Mouse (Mus musculus) heart, embryonic 14.5 days (tissue): ENCODE results near the gene Cntn3. TPM values are rescaled to one million over a fixed set of nuclear protein-coding genes. Genes with fewer than 3 reads are reported as not detected.

Experiments used
- ATAC-seq: fragments of 200-750 bp; cut with Nextera tagmentation; 2 replicates; pipeline ENCODE4 v1.8.0; 2017; ENCODE audit warnings: low read depth, moderate TSS enrichment; ENCODE audit not compliant: insufficient number of reproducible peaks, insufficient read depth, low FRiP score
- H3K27ac ChIP-seq, 2 experiments: fragments of 200-500 bp in 1 of 2; fragments of 300-500 bp in 1 of 2; sonication (generic) in 1 of 2; replicated peaks in 1 of 2; 2 replicates each; pipeline ENCODE4 v1.5.1; 2012 to 2014; ENCODE audit warnings: low read depth in 2 of 2, low read length in 2 of 2, control low read depth in 1 of 2, mild to moderate bottlenecking in 1 of 2, mixed read lengths in 1 of 2; ENCODE audit not compliant: control insufficient read depth in 1 of 2, insufficient read depth in 1 of 2
- H3K27me3 ChIP-seq: fragments of 300-500 bp; sonication (generic); 2 replicates; pipeline ENCODE4 v1.6.1; 2014; ENCODE audit warnings: mild to moderate bottlenecking, low read length, control low read depth; ENCODE audit not compliant: control insufficient read depth, insufficient read depth
- H3K36me3 ChIP-seq: fragments of 300-500 bp; sonication (generic); 2 replicates; pipeline ENCODE4 v1.6.1; 2014; ENCODE audit warnings: mild to moderate bottlenecking, control low read depth, low read length, mixed read lengths; ENCODE audit not compliant: control insufficient read depth, insufficient read depth
- H3K4me1 ChIP-seq, 2 experiments: fragments of 200-500 bp in 1 of 2; fragments of 300-500 bp in 1 of 2; sonication (generic) in 1 of 2; 2 replicates each; pipeline ENCODE4 v1.6.1; 2012 to 2014; ENCODE audit warnings: low read length in 2 of 2, control low read depth in 1 of 2, mixed read lengths in 1 of 2; ENCODE audit not compliant: control insufficient read depth in 2 of 2, insufficient read depth in 2 of 2
- H3K4me2 ChIP-seq: fragments of 300-500 bp; sonication (generic); 2 replicates; pipeline ENCODE4 v1.6.1; 2014; ENCODE audit warnings: mild to moderate bottlenecking, low read length
- H3K4me3 ChIP-seq, 2 experiments: fragments of 200-500 bp in 1 of 2; fragments of 300-500 bp in 1 of 2; sonication (generic) in 1 of 2; 2 replicates each; pipeline ENCODE4 v1.5.1; 2012 to 2014; ENCODE audit warnings: low read length in 2 of 2, mild to moderate bottlenecking in 2 of 2, control low read depth in 1 of 2, low read depth in 1 of 2, moderate library complexity in 1 of 2; ENCODE audit not compliant: control insufficient read depth in 1 of 2, insufficient read depth in 1 of 2
- H3K9ac ChIP-seq: fragments of 300-500 bp; sonication (generic); 2 replicates; pipeline ENCODE4 v1.6.1; 2014; ENCODE audit warnings: mild to moderate bottlenecking, low read length
- H3K9me3 ChIP-seq: fragments of 300-500 bp; sonication (generic); 2 replicates; pipeline ENCODE4 v1.6.1; 2016; ENCODE audit warnings: low read length, control low read depth; ENCODE audit not compliant: control insufficient read depth
- WGBS: fragments of 180-500 bp; shearing (Covaris S2); extraction: QIAGEN DNeasy Blood & Tissue Kit; methylation state at CpG from one replicate; pipeline ENCODE4 v1.1.7; 2014; 5-methylcytosine and 5-hydroxymethylcytosine counted together
- polyA plus RNA-seq: library from polyadenylated mRNA; unstranded; fragments of >200 nt; fragmentation: Nextera tagmentation; extraction: Ambion mirVana; gene quantifications from 2 replicates; pipeline ENCODE4 v1.2.1, GENCODE M21; 2014

Cntn3 gene
- polyA plus RNA-seq, 1 experiment from 2014 or later, result 0.38 TPM

GRCm38 (mm10) chr6:102478320-102479080 lies 94.4 kb downstream of the Cntn3 start:
- no peak overlapping the region for H3K9ac ChIP-seq
- H3K36me3 ChIP-seq, result no peaks in the 10 kb centered on the region
- no peak overlapping the region for H3K4me3 ChIP-seq
- H3K4me2 ChIP-seq, result no peak overlapping the region
- no peak overlapping the region for H3K27ac ChIP-seq
- ATAC-seq, result no peak
- H3K27me3 ChIP-seq, result no peaks in the 10 kb centered on the region
- H3K9me3 ChIP-seq, result no peaks in the 10 kb centered on the region
- WGBS, result 69% methylated on average over 8 of the region's 8 CpGs
- no peaks in the 10 kb centered on the region for H3K4me1 ChIP-seq

DNA sequence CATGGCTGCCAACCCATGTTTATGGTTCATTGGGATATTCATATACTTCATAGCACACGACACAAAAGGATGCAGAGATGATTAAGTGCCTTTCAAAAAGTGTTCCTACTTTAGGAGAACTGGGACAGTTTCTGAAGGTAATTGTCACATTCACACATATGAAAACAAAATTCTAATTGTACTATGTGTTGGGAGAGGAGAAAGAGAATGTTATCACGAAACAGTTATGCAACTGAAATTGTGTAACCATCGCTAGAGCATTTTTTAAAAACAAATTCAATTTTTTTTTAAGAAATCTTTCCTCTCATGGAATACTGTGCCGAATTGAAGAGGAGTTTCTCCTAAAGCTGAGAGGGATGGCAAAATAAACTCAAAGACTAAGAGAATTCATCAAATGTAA lies 134.5 kb downstream of the Cntn3 start:
- no peak overlapping the region for H3K27ac ChIP-seq
- no peak overlapping the region for H3K9ac ChIP-seq
- no peak for ATAC-seq
- H3K4me2 ChIP-seq, result no peak overlapping the region
- H3K4me1 ChIP-seq, result no peaks in the 10 kb centered on the region
- H3K9me3 ChIP-seq, result no peaks in the 10 kb centered on the region
- no peak overlapping the region for H3K4me3 ChIP-seq
- 76% methylated on average over 4 of the region's 4 CpGs for WGBS
- no peaks in the 10 kb centered on the region for H3K27me3 ChIP-seq
- no peaks in the 10 kb centered on the region for H3K36me3 ChIP-seq

- Histone ChIP-seq H3K9me3 (no peaks in the 10 kb centered on the region), H3K36me3 (no peaks in the 10 kb centered on the region), H3K4me3 (no peak overlapping the region), H3K4me2 (no peak overlapping the region), H3K27me3 (no peaks in the 10 kb centered on the region), H3K9ac (no peak overlapping the region), H3K27ac (no peak overlapping the region), H3K4me1 (no peaks in the 10 kb centered on the region)
- WGBS, result 53% methylated on average over 1 of the region's 1 CpGs
- ATAC-seq, result no peak
Measured at GRCm38 (mm10) chr6:102427549-102427948, 145.4 kb downstream of the Cntn3 start.

DNA sequence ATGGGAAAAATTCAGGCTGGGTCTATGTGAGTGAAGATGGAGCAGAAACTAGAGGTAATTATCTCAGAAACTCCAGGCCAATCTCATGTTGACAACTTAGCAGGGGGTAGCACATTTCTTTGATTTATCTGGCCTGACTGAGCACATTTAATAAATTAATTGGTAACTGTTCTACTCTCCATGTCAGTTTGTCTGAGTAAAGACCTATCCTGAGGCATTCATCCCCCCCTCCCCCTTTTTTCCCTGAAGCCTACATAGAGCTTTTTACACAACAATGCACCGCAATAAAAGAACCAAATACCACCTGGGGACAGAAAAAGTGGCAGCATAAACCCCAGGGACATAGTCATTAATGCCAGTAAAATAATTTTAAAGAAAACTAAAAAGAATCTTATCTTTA lies 151.1 kb downstream of the Cntn3 start:
- Histone ChIP-seq H3K4me3 (no peak overlapping the region), H3K4me2 (no peak overlapping the region), H3K36me3 (no peaks in the 10 kb centered on the region), H3K27ac (no peak overlapping the region), H3K9me3 (no peaks in the 10 kb centered on the region), H3K27me3 (no peaks in the 10 kb centered on the region), H3K9ac (no peak overlapping the region), H3K4me1 (no peaks in the 10 kb centered on the region)
- 50% methylated on average over 1 of the region's 1 CpGs for WGBS
- no peak for ATAC-seq

GRCm38 (mm10) chr6:102388590-102388989 lies 184.3 kb downstream of the Cntn3 start:
- no peaks in the 10 kb centered on the region for H3K4me1 ChIP-seq
- 78% methylated on average over 4 of the region's 4 CpGs for WGBS
- no peak overlapping the region for H3K4me2 ChIP-seq
- H3K27me3 ChIP-seq, result no peaks in the 10 kb centered on the region
- no peak overlapping the region for H3K9ac ChIP-seq
- ATAC-seq, result no peak
- H3K27ac ChIP-seq, result no peak overlapping the region
- H3K36me3 ChIP-seq, result no peaks in the 10 kb centered on the region
- H3K4me3 ChIP-seq, result no peak overlapping the region
- H3K9me3 ChIP-seq, result no peaks in the 10 kb centered on the region

DNA sequence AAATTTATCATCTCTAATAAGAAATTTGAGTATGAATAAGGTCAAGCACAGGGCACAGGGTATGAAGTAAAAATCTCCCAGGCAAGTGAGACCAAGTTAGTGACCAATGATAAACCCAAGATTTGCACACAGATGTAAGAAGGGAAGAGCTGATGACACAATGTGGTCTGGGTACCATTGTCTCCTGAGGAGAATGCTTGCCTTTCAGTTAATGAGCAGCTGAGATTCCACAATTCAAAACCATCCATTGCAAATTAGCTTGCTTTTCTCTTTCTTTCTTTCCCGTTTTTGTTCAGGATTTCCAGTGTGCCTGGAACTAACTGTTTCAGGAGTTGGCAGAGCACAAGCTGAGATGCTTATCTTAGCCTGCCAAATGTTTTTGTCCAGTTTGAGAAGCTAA lies 200.8 kb downstream of the Cntn3 start:
- Histone ChIP-seq H3K27ac (no peak overlapping the region), H3K4me1 (0 out of 4 replicates have a peak, but pooled peaks cover 0 to 3% of the 10 kb centered on the region in 2 experiments), H3K27me3 (no peaks in the 10 kb centered on the region), H3K4me3 (no peak overlapping the region), H3K4me2 (no peak overlapping the region), H3K9me3 (no peaks in the 10 kb centered on the region), H3K36me3 (no peaks in the 10 kb centered on the region), H3K9ac (no peak overlapping the region)
- ATAC-seq, result no peak
- WGBS, result 37% methylated on average over 1 of the region's 1 CpGs

- no peaks in the 10 kb centered on the region for H3K27me3 ChIP-seq
- H3K4me1 ChIP-seq, result no peaks in the 10 kb centered on the region
- H3K4me3 ChIP-seq, result no peak overlapping the region
- ATAC-seq, result no peak
- peak overlapping the region; percentile 53 to 57; a peak in 2 of 4 replicates for H3K27ac ChIP-seq
- no peaks in the 10 kb centered on the region for H3K36me3 ChIP-seq
- peak overlapping the region; percentile 25; the same call in 1 of the 2 replicates for H3K4me2 ChIP-seq
- no peaks in the 10 kb centered on the region for H3K9me3 ChIP-seq
- no peak overlapping the region for H3K9ac ChIP-seq
Measured at GRCm38 (mm10) chr6:102363880-102364279, 209.0 kb downstream of the Cntn3 start.

DNA sequence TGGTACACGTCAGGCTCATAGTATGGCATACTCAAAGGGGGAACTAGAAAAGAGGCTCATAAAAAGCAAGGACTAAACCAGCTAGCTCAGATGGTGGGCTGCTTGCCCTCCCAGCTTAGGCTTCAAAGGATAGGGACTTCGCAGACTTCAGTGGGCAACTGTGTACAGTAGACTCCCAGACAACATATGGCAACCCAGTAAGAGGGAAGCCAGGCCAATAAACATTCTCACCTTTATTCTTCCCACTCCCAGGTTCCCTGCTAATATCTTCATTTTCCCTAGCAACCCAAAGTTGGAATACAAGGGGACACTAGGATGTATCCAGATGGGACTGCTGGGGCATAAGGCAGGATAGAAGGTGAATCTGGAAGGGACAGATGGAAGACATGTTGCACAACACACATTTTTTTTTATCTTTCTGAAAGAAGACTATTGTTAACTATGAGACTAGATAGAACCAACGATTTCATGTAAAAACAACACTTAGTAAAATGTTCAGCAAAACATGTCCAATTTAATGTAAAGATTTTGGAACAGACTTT lies 209.5 kb downstream of the Cntn3 start:
- 82% methylated on average over 3 of the region's 3 CpGs for WGBS
- ATAC-seq, result no peak
- H3K27me3 ChIP-seq, result no peaks in the 10 kb centered on the region
- H3K9ac ChIP-seq, result no peak overlapping the region
- no peaks in the 10 kb centered on the region for H3K4me1 ChIP-seq
- no peak overlapping the region for H3K27ac ChIP-seq
- H3K4me2 ChIP-seq, result no peak overlapping the region
- H3K4me3 ChIP-seq, result no peak overlapping the region
- no peaks in the 10 kb centered on the region for H3K36me3 ChIP-seq
- no peaks in the 10 kb centered on the region for H3K9me3 ChIP-seq
